Mouse (Mus musculus) spleen, adult 2 months (tissue): ENCODE measurements around the gene Olfr747. TPM values are rescaled to one million over a fixed set of nuclear protein-coding genes. Genes with fewer than 3 reads are reported as not detected.

Experiments
- DNase-seq, 2 experiments: peaks; one replicate each; pipeline versions ENCODE4 v3.0.0 to v3.0.0-alpha.2; 2012 to 2021; ENCODE audit warnings: low spot score in 2 of 2, low read depth in 1 of 2
- H3K27ac ChIP-seq: fragments of 200-500 bp; 2 replicates; pipeline ENCODE4 v1.5.1; 2012; ENCODE audit warnings: low read length, inconsistent platforms; ENCODE audit not compliant: insufficient read depth
- H3K27me3 ChIP-seq: fragments of 200-500 bp; 2 replicates; pipeline ENCODE4 v1.6.1; 2012; ENCODE audit warnings: mild to moderate bottlenecking, moderate library complexity, low read length, inconsistent platforms; ENCODE audit not compliant: control insufficient read depth, insufficient read depth
- H3K36me3 ChIP-seq: fragments of 200-500 bp; 2 replicates; pipeline ENCODE4 v1.6.1; 2012; ENCODE audit warnings: mild to moderate bottlenecking, low read length, inconsistent platforms; ENCODE audit not compliant: control insufficient read depth, insufficient read depth
- H3K4me1 ChIP-seq: fragments of 200-500 bp; 2 replicates; pipeline ENCODE4 v1.6.1; 2011; ENCODE audit warnings: inconsistent platforms; ENCODE audit not compliant: control insufficient read depth, insufficient read depth, insufficient read length
- H3K4me3 ChIP-seq: fragments of 200-500 bp; 2 replicates; pipeline ENCODE4 v1.5.1; 2011; ENCODE audit warnings: mild to moderate bottlenecking, inconsistent platforms; ENCODE audit not compliant: insufficient read depth, insufficient read length; ENCODE audit errors: extremely low read depth
- CTCF ChIP-seq: fragments of 200-500 bp; IDR thresholded peaks from 2 replicates; pipeline ENCODE4 v1.5.1; 2011; ENCODE audit warnings: mild to moderate bottlenecking, inconsistent platforms; ENCODE audit not compliant: insufficient read depth, insufficient read length, insufficient replicate concordance; ENCODE audit errors: extremely low read depth
- POLR2A ChIP-seq: fragments of 200-500 bp; IDR thresholded peaks from 2 replicates; pipeline ENCODE4 v1.6.1; 2011; ENCODE audit warnings: low read depth, low read length, inconsistent platforms
- WGBS: fragments of 180-500 bp; shearing (Covaris S2); methylation state at CpG from one replicate; pipeline ENCODE4 v1.1.7; 2018; 5-methylcytosine and 5-hydroxymethylcytosine counted together
- polyA plus RNA-seq: library from polyadenylated mRNA; depleted of rRNA; stranded (reverse); fragments of >200 nt; gene quantifications from 2 replicates; pipeline ENCODE4 v1.2.3, GENCODE M21; 2012; rRNA removed

Gene Olfr747
- polyA plus RNA-seq, 1 experiment, result not detected

GRCm38 (mm10) chr14:50639088-50639487 lies 53.9 kb downstream of the Olfr747 start, which contains the start of gene Olfr745:
Olfr745 (plus strand) TSS chr14:50639388.
- 76% methylated on average over 2 of the region's 2 CpGs for WGBS
- DNase-seq, result no peak
- TF ChIP-seq CTCF (no peak), POLR2A (no peak)
- H3K27me3 ChIP-seq, result no peaks in the 10 kb centered on the region
- no peak within 1 kb of the TSS for H3K27ac ChIP-seq
- no peaks in the 10 kb centered on the region for H3K36me3 ChIP-seq
- no peaks in the 10 kb centered on the region for H3K4me1 ChIP-seq
- no peak within 1 kb of the TSS for H3K4me3 ChIP-seq

Other genes starting within 250 kb of the Olfr747 start
- gene Olfr740, start 247.7 kb downstream of the Olfr747 start, polyA plus RNA-seq, result not detected in 2 replicates
- not detected in 2 replicates for gene Olfr741, start 220.5 kb downstream of the Olfr747 start, polyA plus RNA-seq
- gene Olfr742, start 189.6 kb downstream of the Olfr747 start, polyA plus RNA-seq, result not detected in 2 replicates
- not detected in 2 replicates for gene Olfr743, start 171.4 kb downstream of the Olfr747 start, polyA plus RNA-seq
- not detected in 2 replicates for gene Olfr744, start 78.3 kb downstream of the Olfr747 start, polyA plus RNA-seq
- gene Olfr745, start 53.8 kb downstream of the Olfr747 start, polyA plus RNA-seq, result not detected in 2 replicates
- gene Olfr746, start 46.1 kb downstream of the Olfr747 start, polyA plus RNA-seq, result not detected in 2 replicates
- not detected in 2 replicates for gene Olfr748, start 14.2 kb upstream of the Olfr747 start, polyA plus RNA-seq
- gene Olfr749, start 51.9 kb upstream of the Olfr747 start, polyA plus RNA-seq, result not detected in 2 replicates
- gene Ttc5, start 92.3 kb upstream of the Olfr747 start, polyA plus RNA-seq, result 24.3 and 28.1 TPM in 2 replicates
- not detected in 2 replicates for gene Ccnb1ip1, start 114.5 kb upstream of the Olfr747 start, polyA plus RNA-seq
- 15.6 and 17.5 TPM in 2 replicates for gene Parp2, start 114.6 kb upstream of the Olfr747 start, polyA plus RNA-seq
- 37.8 and 38.4 TPM in 2 replicates for gene Tep1, start 177.4 kb upstream of the Olfr747 start, polyA plus RNA-seq
- 0.09 and 0.18 TPM in 2 replicates for gene Klhl33, start 204.3 kb upstream of the Olfr747 start, polyA plus RNA-seq
- 74.2 and 145 TPM in 2 replicates for gene Osgep, start 231.7 kb upstream of the Olfr747 start, polyA plus RNA-seq
- 22.7 and 26.8 TPM in 2 replicates for gene Apex1, start 231.8 kb upstream of the Olfr747 start, polyA plus RNA-seq
- gene Pip4p1, start 237.7 kb upstream of the Olfr747 start, polyA plus RNA-seq, result 87.3 and 131 TPM in 2 replicates
- gene Pnp, start 237.9 kb upstream of the Olfr747 start, polyA plus RNA-seq, result 21.4 and 27.0 TPM in 2 replicates